Mouse (Mus musculus) stomach, embryonic 14.5 days (tissue): ENCODE data around the gene Vps4b. TPM values are rescaled to one million over a fixed set of nuclear protein-coding genes. Genes with fewer than 3 reads are reported as not detected.

Experiments used
- ATAC-seq: fragments of 200-750 bp; cut with Nextera tagmentation; 2 replicates; pipeline ENCODE4 v1.8.0; 2017; ENCODE audit warnings: low read depth, moderate TSS enrichment; ENCODE audit not compliant: insufficient number of reproducible peaks, insufficient read depth, low FRiP score
- H3K27ac ChIP-seq: fragments of 300-500 bp; sonication (generic); 2 replicates; pipeline ENCODE4 v1.5.1; 2014; ENCODE audit warnings: mild to moderate bottlenecking, low read length, moderate library complexity, mixed read lengths
- H3K27me3 ChIP-seq: fragments of 300-500 bp; sonication (generic); 2 replicates; pipeline ENCODE4 v1.6.1; 2014; ENCODE audit warnings: low read length, control low read depth, mixed read lengths; ENCODE audit not compliant: control insufficient read depth, insufficient read depth
- H3K36me3 ChIP-seq: fragments of 300-500 bp; sonication (generic); 2 replicates; pipeline ENCODE4 v1.6.1; 2014; ENCODE audit warnings: mild to moderate bottlenecking, control low read depth, low read length, moderate library complexity, mixed read lengths; ENCODE audit not compliant: control insufficient read depth, insufficient read depth
- H3K4me1 ChIP-seq: fragments of 300-500 bp; sonication (generic); 2 replicates; pipeline ENCODE4 v1.6.1; 2014; ENCODE audit warnings: low read length, control low read depth, mixed read lengths; ENCODE audit not compliant: control insufficient read depth, insufficient read depth
- H3K4me2 ChIP-seq: fragments of 300-500 bp; sonication (generic); replicated peaks from 2 replicates; pipeline ENCODE4 v1.6.1; 2014; ENCODE audit warnings: low read depth, low read length, control low read depth
- H3K4me3 ChIP-seq: fragments of 300-500 bp; sonication (generic); 2 replicates; pipeline ENCODE4 v1.5.1; 2014; ENCODE audit warnings: low read depth, low read length, control low read depth
- H3K9ac ChIP-seq: fragments of 300-500 bp; sonication (generic); replicated peaks from 2 replicates; pipeline ENCODE4 v1.6.1; 2014; ENCODE audit warnings: low read depth, mild to moderate bottlenecking, control low read depth, low read length, moderate library complexity, mixed read lengths
- H3K9me3 ChIP-seq: fragments of 300-500 bp; sonication (generic); 2 replicates; pipeline ENCODE4 v1.6.1; 2016; ENCODE audit warnings: low read depth, low read length, control low read depth; ENCODE audit not compliant: control insufficient read depth
- WGBS: fragments of 180-500 bp; shearing (Covaris S2); extraction: QIAGEN DNeasy Blood & Tissue Kit; methylation state at CpG from one replicate; pipeline ENCODE4 v1.1.7; 2014; 5-methylcytosine and 5-hydroxymethylcytosine counted together
- polyA plus RNA-seq: library from polyadenylated mRNA; unstranded; fragments of >200 nt; fragmentation: Nextera tagmentation; extraction: Ambion mirVana; gene quantifications from 2 replicates; pipeline ENCODE4 v1.2.1, GENCODE M21; 2014

Vps4b gene
- polyA plus RNA-seq, 1 experiment from 2014 or later = 74.1 TPM

GRCm38 (mm10) chr1:106760750-106761149 is 35.8 kb downstream of the Vps4b start:
- 75% methylated on average over 3 of the region's 3 CpGs for WGBS
- Histone ChIP-seq H3K27ac (no peak overlapping the region; the same call in 1 of the 2 replicates), H3K4me3 (no peak overlapping the region), H3K9ac (no peak overlapping the region), H3K36me3 (peaks cover 4% of the 10 kb centered on the region), H3K27me3 (no peaks in the 10 kb centered on the region), H3K9me3 (no peaks in the 10 kb centered on the region), H3K4me2 (no peak overlapping the region), H3K4me1 (peaks cover 14% of the 10 kb centered on the region)
- no peak for ATAC-seq

DNA sequence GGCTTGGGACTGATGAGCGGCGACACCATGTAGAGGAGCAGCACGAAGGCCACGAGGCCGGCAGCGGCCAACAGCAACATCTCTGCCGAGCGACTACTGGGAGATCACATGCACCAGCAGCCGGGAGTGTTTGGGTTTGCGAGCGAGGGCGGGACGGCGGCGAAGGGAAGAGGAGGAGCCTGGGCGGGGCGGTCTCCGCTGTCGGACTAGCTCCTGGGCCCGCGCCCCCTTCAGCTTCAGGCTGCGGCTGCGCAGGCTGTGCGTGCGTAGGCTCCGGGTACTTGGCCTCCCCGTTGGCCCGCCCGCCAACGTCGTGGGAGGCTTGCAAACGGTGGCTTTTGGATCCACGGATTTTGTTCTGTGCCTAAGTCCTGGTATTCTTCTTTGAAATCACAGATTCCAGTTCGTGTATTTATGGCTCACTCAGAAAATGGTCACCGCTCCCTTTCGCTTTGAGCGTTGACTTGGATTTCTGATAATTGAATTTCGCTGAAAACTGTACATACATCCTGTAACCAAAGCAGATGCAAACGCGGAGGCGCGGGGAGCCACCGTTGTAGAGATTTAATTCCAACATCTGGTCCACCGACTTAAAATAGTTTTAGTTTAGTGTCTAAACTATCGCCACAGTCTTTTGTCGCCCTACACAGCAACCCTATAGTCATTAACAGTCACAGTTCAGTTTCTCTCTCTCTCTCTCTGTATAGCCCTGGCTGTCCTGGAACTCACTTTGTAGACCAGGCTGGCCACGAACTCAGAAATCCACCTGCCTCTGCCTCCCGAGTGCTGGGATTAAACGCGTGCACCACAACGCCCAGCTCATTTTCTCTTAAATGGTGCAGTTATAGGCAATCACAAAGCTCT is 36.7 kb downstream of the Vps4b start, which contains the start of gene Kdsr:
Kdsr (minus strand) TSS at position 156 of the 864 bp plus-strand sequence.
- Histone ChIP-seq H3K9ac (peak within 1 kb of the TSS; percentile 63), H3K27ac (peak within 1 kb of the TSS; percentile 83), H3K4me3 (peak within 1 kb of the TSS; percentile 75), H3K27me3 (no peaks in the 10 kb centered on the region), H3K9me3 (no peaks in the 10 kb centered on the region), H3K36me3 (no peaks in the 10 kb centered on the region), H3K4me1 (peaks cover 14% of the 10 kb centered on the region), H3K4me2 (peak within 1 kb of the TSS; percentile 76)
- 3% methylated on average over 40 of the region's 51 CpGs for WGBS
- peak; percentile 98 for ATAC-seq

- peak overlapping the region; percentile 75 for H3K4me3 ChIP-seq
Measured at GRCm38 (mm10) chr1:106758734-106759571, 37.6 kb downstream of the Vps4b start.

DNA sequence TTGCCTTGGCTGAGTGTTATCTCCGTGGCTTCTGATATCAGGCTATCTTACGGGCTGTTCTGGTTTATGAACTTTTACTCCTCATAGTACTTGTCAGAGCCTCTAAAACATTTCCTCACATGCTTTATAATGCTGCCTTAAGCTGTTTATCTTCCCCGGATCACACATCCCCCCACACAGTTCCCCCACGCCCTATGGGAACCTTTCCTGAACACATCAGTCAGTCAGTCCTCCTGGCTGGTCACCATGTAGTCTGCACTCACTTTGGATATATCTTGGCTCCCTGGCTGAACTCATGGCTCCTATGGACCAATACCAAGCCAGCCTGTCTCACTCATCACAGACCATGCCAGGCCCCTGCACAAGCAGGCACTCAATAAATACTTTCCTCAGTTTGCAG is 39.9 kb downstream of the Vps4b start:
- no peak for ATAC-seq
- Histone ChIP-seq H3K27me3 (no peaks in the 10 kb centered on the region), H3K4me2 (no peak overlapping the region), H3K9ac (no peak overlapping the region), H3K36me3 (no peaks in the 10 kb centered on the region), H3K4me3 (no peak overlapping the region), H3K27ac (no peak overlapping the region), H3K9me3 (no peaks in the 10 kb centered on the region), H3K4me1 (peaks cover 14% of the 10 kb centered on the region)
- WGBS = 72% methylated on average over 4 of the region's 4 CpGs

More at GRCm38 (mm10) chr1:106758734-106759571, 37.6 kb downstream of the Vps4b start:
- Histone ChIP-seq H3K4me1 (peaks cover 14% of the 10 kb centered on the region), H3K27ac (peak overlapping the region; percentile 75), H3K9me3 (no peaks in the 10 kb centered on the region), H3K36me3 (no peaks in the 10 kb centered on the region), H3K9ac (peak overlapping the region; percentile 63), H3K27me3 (no peaks in the 10 kb centered on the region), H3K4me2 (peak overlapping the region; percentile 76)
- WGBS = 1% methylated on average over 34 of the region's 34 CpGs
- ATAC-seq = peak; percentile 59

GRCm38 (mm10) chr1:106752013-106752412 is 44.5 kb downstream of the Vps4b start:
- no peak overlapping the region for H3K4me3 ChIP-seq
- peaks cover 3% of the 10 kb centered on the region for H3K36me3 ChIP-seq
- no peak overlapping the region for H3K4me2 ChIP-seq
- no peak for ATAC-seq
- no peaks in the 10 kb centered on the region for H3K9me3 ChIP-seq
- no peaks in the 10 kb centered on the region for H3K4me1 ChIP-seq
- H3K27me3 ChIP-seq = no peaks in the 10 kb centered on the region
- WGBS = 93% methylated on average over 5 of the region's 5 CpGs
- no peak overlapping the region for H3K9ac ChIP-seq
- H3K27ac ChIP-seq = no peak overlapping the region

GRCm38 (mm10) chr1:106750656-106751055 is 45.9 kb downstream of the Vps4b start:
- H3K4me1 ChIP-seq = no peaks in the 10 kb centered on the region
- WGBS = 85% methylated on average over 1 of the region's 1 CpGs
- H3K9me3 ChIP-seq = no peaks in the 10 kb centered on the region
- no peak overlapping the region for H3K4me3 ChIP-seq
- H3K27ac ChIP-seq = no peak overlapping the region
- H3K36me3 ChIP-seq = peaks cover 3% of the 10 kb centered on the region
- no peak overlapping the region for H3K4me2 ChIP-seq
- H3K9ac ChIP-seq = no peak overlapping the region
- no peak for ATAC-seq
- no peaks in the 10 kb centered on the region for H3K27me3 ChIP-seq

- WGBS = 89% methylated on average over 6 of the region's 6 CpGs
- H3K4me2 ChIP-seq = no peak overlapping the region
- H3K9me3 ChIP-seq = no peaks in the 10 kb centered on the region
- peaks cover 3% of the 10 kb centered on the region for H3K36me3 ChIP-seq
- no peak overlapping the region for H3K9ac ChIP-seq
- H3K27ac ChIP-seq = no peak overlapping the region
- H3K4me1 ChIP-seq = no peaks in the 10 kb centered on the region
- no peak overlapping the region for H3K4me3 ChIP-seq
- H3K27me3 ChIP-seq = no peaks in the 10 kb centered on the region
- ATAC-seq = no peak
Measured at GRCm38 (mm10) chr1:106748555-106749315, 47.8 kb downstream of the Vps4b start.

GRCm38 (mm10) chr1:106742980-106743379 is 53.5 kb downstream of the Vps4b start:
- no peaks in the 10 kb centered on the region for H3K9me3 ChIP-seq
- H3K36me3 ChIP-seq = peaks cover 3% of the 10 kb centered on the region
- no peak overlapping the region for H3K27ac ChIP-seq
- ATAC-seq = no peak
- WGBS = 95% methylated on average over 6 of the region's 6 CpGs
- no peak overlapping the region for H3K4me2 ChIP-seq
- no peaks in the 10 kb centered on the region for H3K27me3 ChIP-seq
- H3K9ac ChIP-seq = no peak overlapping the region
- no peak overlapping the region for H3K4me3 ChIP-seq
- no peaks in the 10 kb centered on the region for H3K4me1 ChIP-seq
